Mouse (Mus musculus) C2C12 (cell line): ENCODE measurements at regions not wholly inside any gene's neighbourhood (a gene's known extent, or its start where the extent isn't known, plus 50 kb on each side); places are given as distances from the start of the nearest gene placed in this dataset.

ENCODE experiments used
- H3K27me3 ChIP-seq: one replicate; pipeline ENCODE4 v1.6.1; 2011; ENCODE audit not compliant: control insufficient read depth, insufficient read depth, insufficient read length
- H3K36me3 ChIP-seq: one replicate; pipeline ENCODE4 v1.6.1; 2011; ENCODE audit not compliant: control insufficient read depth, insufficient read depth
- H3K4me3 ChIP-seq: one replicate; pipeline ENCODE4 v1.5.1; 2011; ENCODE audit warnings: mild to moderate bottlenecking, control low read depth; ENCODE audit not compliant: poor library complexity, insufficient read depth, severe bottlenecking
- H3K79me2 ChIP-seq: one replicate; pipeline ENCODE4 v1.6.1; 2011; ENCODE audit not compliant: control insufficient read depth, insufficient read depth
- H3K79me3 ChIP-seq: one replicate; pipeline ENCODE4 v1.6.1; 2011; ENCODE audit warnings: low read depth, control low read depth
- H3ac ChIP-seq: one replicate; pipeline ENCODE3; 2011; ENCODE audit warnings: low read depth; ENCODE audit not compliant: control insufficient read depth, insufficient read length
- CEBPB ChIP-seq: IDR thresholded peaks from one replicate; pipeline ENCODE4 v1.6.1; 2011; ENCODE audit warnings: low read depth, mild to moderate bottlenecking, control low read depth, moderate library complexity
- CTCF ChIP-seq: IDR thresholded peaks from one replicate; pipeline ENCODE4 v1.5.1; 2011; ENCODE audit not compliant: control insufficient read depth, insufficient read depth, insufficient read length
- FOSL1 ChIP-seq: IDR thresholded peaks from one replicate; pipeline ENCODE4 v1.8.0; 2011; ENCODE audit warnings: mild to moderate bottlenecking, low read length; ENCODE audit not compliant: poor library complexity, insufficient read depth, severe bottlenecking
- MAX ChIP-seq: IDR thresholded peaks from one replicate; pipeline ENCODE4 v1.6.1; 2011; ENCODE audit warnings: mild to moderate bottlenecking, control low read depth
- MYOD1 ChIP-seq: IDR thresholded peaks from one replicate; pipeline ENCODE4 v1.6.1; 2011; ENCODE audit warnings: low read depth; ENCODE audit not compliant: control insufficient read depth, insufficient read length
- USF1 ChIP-seq: IDR thresholded peaks from one replicate; pipeline ENCODE4 v1.6.1; 2011; ENCODE audit warnings: low read depth, mild to moderate bottlenecking, control low read depth, moderate library complexity

GRCm38 (mm10) chr16:15259474-15259873, 57.8 kb upstream of the Gm21897 start:
- Histone ChIP-seq H3K4me3 (no peak overlapping the region), H3K79me3 (no peaks in the 10 kb centered on the region), H3K27me3 (no peaks in the 10 kb centered on the region), H3K79me2 (no peaks in the 10 kb centered on the region), H3ac (no peak overlapping the region), H3K36me3 (no peaks in the 10 kb centered on the region)
- TF ChIP-seq FOSL1 (no peak), MYOD1 (no peak), USF1 (no peak), CTCF (no peak)

GRCm38 (mm10) chr16:15260069-15260468, 57.2 kb upstream of the Gm21897 start:
- no peak for TF ChIP-seq MAX
- TF ChIP-seq CEBPB, result no peak
- no peak for TF ChIP-seq FOSL1
- TF ChIP-seq CTCF, result no peak
- Histone ChIP-seq H3K36me3 (no peaks in the 10 kb centered on the region), H3K27me3 (no peaks in the 10 kb centered on the region), H3ac (no peak overlapping the region), H3K79me3 (no peaks in the 10 kb centered on the region), H3K4me3 (no peak overlapping the region), H3K79me2 (no peaks in the 10 kb centered on the region)
